Mouse (Mus musculus) liver, embryonic 14 days (tissue): ENCODE data around the gene Gm49337. TPM values are rescaled to one million over a fixed set of nuclear protein-coding genes. Genes with fewer than 3 reads are reported as not detected.

Experiments
- polyA plus RNA-seq: library from polyadenylated mRNA; depleted of rRNA; stranded (reverse); fragments of >200 nt; gene quantifications from 2 replicates; pipeline ENCODE4 v1.2.3, GENCODE M21; 2012; rRNA removed

Gene Gm49337
- not detected in 2 replicates for polyA plus RNA-seq

GRCm38 (mm10) chr4:116173072-116173471 is at the start of gene Gm49337, which contains the start of gene 1700042G07Rik:
Gene Gm49337, plus strand, starts transcription at chr4:116173384.
Gene 1700042G07Rik, plus strand, starts transcription at chr4:116173372.

GRCm38 (mm10) chr4:116123602-116124519 is 49.3 kb upstream of the Gm49337 start, which contains the start of the genes Rad54l and Pomgnt1:
Gene Rad54l, minus strand, starts transcription at chr4:116123690.
Gene Pomgnt1, plus strand, starts transcription at chr4:116123840.

GRCm38 (mm10) chr4:116151238-116151637 is 21.9 kb upstream of the Gm49337 start, which contains the start of gene Lurap1:
Gene Lurap1, minus strand, starts transcription at chr4:116151338.

GRCm38 (mm10) chr4:116167404-116167803 is 5.8 kb upstream of the Gm49337 start, which contains the start of gene Tspan1:
Gene Tspan1, minus strand, starts transcription at chr4:116167601.

GRCm38 (mm10) chr4:116221140-116221851 is 48.1 kb downstream of the Gm49337 start, which contains the start of gene Pik3r3:
Gene Pik3r3, plus strand, starts transcription at chr4:116221618.

Other genes with a start within 250 kb of the Gm49337 start
- gene Dmbx1, start 233.5 kb upstream of the Gm49337 start, polyA plus RNA-seq, result not detected in 2 replicates
- gene Faah, start 155.5 kb upstream of the Gm49337 start, polyA plus RNA-seq, result 3.4 and 3.9 TPM in 2 replicates
- gene Nsun4, start 119.5 kb upstream of the Gm49337 start, polyA plus RNA-seq, result 4.4 and 5.0 TPM in 2 replicates
- gene Uqcrh, start 98.3 kb upstream of the Gm49337 start, polyA plus RNA-seq, result 335 and 338 TPM in 2 replicates
- gene Lrrc41, start 98.1 kb upstream of the Gm49337 start, polyA plus RNA-seq, result 11.6 and 13.9 TPM in 2 replicates
- 15.2 and 18.7 TPM in 2 replicates for gene Rad54l, start 49.7 kb upstream of the Gm49337 start, polyA plus RNA-seq
- 8.5 and 9.1 TPM in 2 replicates for gene Pomgnt1, start 49.5 kb upstream of the Gm49337 start, polyA plus RNA-seq
- gene Lurap1, start 22.0 kb upstream of the Gm49337 start, polyA plus RNA-seq, result 0.08 TPM in 2 replicates
- not detected in 2 replicates for gene Tspan1, start 5.8 kb upstream of the Gm49337 start, polyA plus RNA-seq
- gene 1700042G07Rik, start within 50 bp of the Gm49337 start, polyA plus RNA-seq, result not detected in 2 replicates
- 1.1 and 1.2 TPM in 2 replicates for gene Pik3r3, start 48.2 kb downstream of the Gm49337 start, polyA plus RNA-seq